25 mouse cellular contexts compared by ENCODE assay signal in genomic region chr11:5851021-5851736, GRCm38 (mm10). TPM values are rescaled to one million over a fixed set of nuclear protein-coding genes. Genes with fewer than 3 reads are reported as not detected.
A peak's percentile ranks its signal among the peaks of the same experiment; 100 is the strongest.
DNase-seq lines count a peak whose midpoint lies in the region; ATAC-seq and TF ChIP-seq lines count a peak whose summit lies in the region.
"Had no signal": no experiment of that assay in that cellular context is flagged by ENCODE, and none has a peak within 500 bp of the region (broad histone marks: within the 10 kb centered on the region; RNA-seq: fewer than 3 reads in every experiment).

No protein-coding gene starts in this region.

- 0 out of 2 replicates have a peak, but pooled peaks have one; percentile 10 for ATAC-seq in heart, embryonic 12.5 days (ENCODE audit: insufficient number of reproducible peaks, low FRiP score)
- no peak for ATAC-seq in limb, embryonic 14.5 days (ENCODE audit: low FRiP score, low read depth)
- ATAC-seq: forebrain, embryonic 13.5 days; intestine, embryonic 15.5 days had no signal

- H3ac ChIP-seq in myocyte (ENCODE audit: control insufficient read depth, insufficient read length): no peak overlapping the region

- H3K4me1 ChIP-seq in heart, embryonic 12.5 days (replicated peaks): peaks cover 48% of the 10 kb centered on the region
- H3K4me1 ChIP-seq in limb, embryonic 14.5 days (ENCODE audit: control insufficient read depth, insufficient read depth, low read length): peaks cover 23% of the 10 kb centered on the region
- H3K4me1 ChIP-seq in limb, embryonic 10.5 days: peaks cover 10% of the 10 kb centered on the region

- no peak overlapping the region for H3K4me3 ChIP-seq in heart, embryonic 12.5 days
- no peak overlapping the region for H3K4me3 ChIP-seq in limb, embryonic 14.5 days (replicated peaks; ENCODE audit: low read length)
- H3K4me3 ChIP-seq in limb, embryonic 10.5 days: no peak overlapping the region
- H3K4me3 ChIP-seq in myocyte: no peak overlapping the region
- H3K4me3 ChIP-seq: embryonic facial prominence, embryonic 15.5 days; forebrain, embryonic 13.5 days; hindbrain, embryonic 13.5 days; intestine, embryonic 15.5 days had no signal

- TF ChIP-seq POLR2A in limb, embryonic 14.5 days (IDR thresholded peaks at IDR 0.05; ENCODE audit: borderline replicate concordance, extremely low read depth, insufficient read depth, insufficient read length): no peak
- TF ChIP-seq POLR2A in myocyte (IDR thresholded peaks at IDR 0.05; ENCODE audit: insufficient read length, low read depth): no peak

- H3K36me3 ChIP-seq in heart, embryonic 12.5 days: no peaks in the 10 kb centered on the region
- no peaks in the 10 kb centered on the region for H3K36me3 ChIP-seq in limb, embryonic 14.5 days (ENCODE audit: control insufficient read depth, insufficient read depth, low read length)
- H3K36me3 ChIP-seq in limb, embryonic 10.5 days: no peaks in the 10 kb centered on the region
- no peaks in the 10 kb centered on the region for H3K36me3 ChIP-seq in myocyte (ENCODE audit: control insufficient read depth, insufficient read depth)
- H3K36me3 ChIP-seq: embryonic facial prominence, embryonic 15.5 days; hindbrain, embryonic 13.5 days; intestine, embryonic 15.5 days had no signal

- 44% methylated on average over 4 of the region's 4 CpGs for WGBS in heart, embryonic 12.5 days
- WGBS in limb, embryonic 14.5 days: 64% methylated on average over 4 of the region's 4 CpGs
- WGBS in limb, embryonic 10.5 days: 82% methylated on average over 4 of the region's 4 CpGs

- peak overlapping the region; percentile 34; the same call in 1 of the 2 replicates for H3K27ac ChIP-seq in heart, embryonic 12.5 days (ENCODE audit: poor library complexity, severe bottlenecking)
- 0 out of 2 replicates have a peak overlapping the region, but pooled peaks have one; percentile 1 for H3K27ac ChIP-seq in limb, embryonic 14.5 days (replicated peaks; ENCODE audit: low read depth, low read length)
- H3K27ac ChIP-seq in limb, embryonic 10.5 days: no peak overlapping the region
- H3K27ac ChIP-seq: forebrain, embryonic 13.5 days; hindbrain, embryonic 13.5 days; intestine, embryonic 15.5 days; kidney, postnatal 0 days; stomach, postnatal 0 days had no signal

- H3K79me2 ChIP-seq in myocyte (ENCODE audit: control insufficient read depth, insufficient read depth): no peaks in the 10 kb centered on the region

- H3K9me3 ChIP-seq in heart, embryonic 12.5 days (replicated peaks): peaks cover 8% of the 10 kb centered on the region; the same call in 1 of the 2 replicates
- no peaks in the 10 kb centered on the region for H3K9me3 ChIP-seq in limb, embryonic 14.5 days (ENCODE audit: control insufficient read depth, low read length)
- H3K9me3 ChIP-seq in limb, embryonic 10.5 days (replicated peaks): no peaks in the 10 kb centered on the region
- H3K9me3 ChIP-seq: embryonic facial prominence, embryonic 15.5 days; forebrain, embryonic 13.5 days; hindbrain, embryonic 13.5 days; intestine, embryonic 15.5 days had no signal

- no peak for DNase-seq in heart, postnatal 14 days
- DNase-seq in limb, embryonic 14.5 days (ENCODE audit: low spot score): no peak
- DNase-seq in limb, embryonic 10.5 days (ENCODE audit: low spot score): no peak
- DNase-seq in thymus, postnatal 36 days: peak; percentile 37 to 66
- no peak for DNase-seq in layer of hippocampus, postnatal 36 days
- DNase-seq in spleen, postnatal 10 days (ENCODE audit: low spot score in 2 of 2): no peak
- DNase-seq: adrenal gland, postnatal 36 days; B cell, adult 2 months; cerebellum, adult 9-10 months; gastrocnemius, postnatal 36 days; layer of hippocampus, adult 9-11 months; liver; lung, adult 2 months; lung, postnatal 36 days; right cerebral cortex, postnatal 14 days had no signal

- no peak overlapping the region for H3K4me2 ChIP-seq in heart, embryonic 12.5 days
- H3K4me2 ChIP-seq in limb, embryonic 14.5 days (replicated peaks; ENCODE audit: low read depth, low read length, severe bottlenecking): no peak overlapping the region
- peak overlapping the region; percentile 56 for H3K4me2 ChIP-seq in myocyte (ENCODE audit: low read depth)
- H3K4me2 ChIP-seq: embryonic facial prominence, embryonic 15.5 days; forebrain, embryonic 13.5 days; hindbrain, embryonic 13.5 days; intestine, embryonic 15.5 days had no signal

- intact Hi-C loops in heart, postnatal 14 days (cut with DNase I): no loop called here

- no peaks in the 10 kb centered on the region for H3K27me3 ChIP-seq in heart, embryonic 12.5 days (replicated peaks)
- no peaks in the 10 kb centered on the region for H3K27me3 ChIP-seq in limb, embryonic 14.5 days (ENCODE audit: control insufficient read depth, insufficient read depth, low read length)
- H3K27me3 ChIP-seq in limb, embryonic 10.5 days (ENCODE audit: low read depth, poor library complexity, severe bottlenecking): no peaks in the 10 kb centered on the region
- no peaks in the 10 kb centered on the region for H3K27me3 ChIP-seq in myocyte (ENCODE audit: control insufficient read depth, insufficient read depth, insufficient read length)
- H3K27me3 ChIP-seq: embryonic facial prominence, embryonic 15.5 days; forebrain, embryonic 13.5 days; hindbrain, embryonic 13.5 days; intestine, embryonic 15.5 days had no signal

- no peak overlapping the region for H3K9ac ChIP-seq in heart, embryonic 12.5 days
- H3K9ac ChIP-seq in limb, embryonic 14.5 days (ENCODE audit: low read depth, low read length, severe bottlenecking): no peak overlapping the region
- H3K9ac ChIP-seq: embryonic facial prominence, embryonic 15.5 days; forebrain, embryonic 13.5 days; hindbrain, embryonic 13.5 days; intestine, embryonic 15.5 days had no signal

TF ChIP-seq in myocyte, 11 proteins besides CTCF, POLR2A, EP300 and RAD21:
- peak in 1 of 3 experiments; percentile 26 for TF ChIP-seq MYOD1 (IDR thresholded peaks at IDR 0.05; ENCODE audit: control insufficient read depth in 1 of 3, insufficient read length in 2 of 3, low read depth in 2 of 3)
- TF ChIP-seq TCF3 (IDR thresholded peaks at IDR 0.05; ENCODE audit: insufficient read length, low read depth): no peak

RNA-seq across cellular contexts. Expression of gene Aebp1, which starts 10.6 kb away (rescaled TPM):
- 31.8 and 34.7 TPM in 2 replicates for polyA plus RNA-seq in heart, embryonic 12.5 days (2016; fragmentation: Nextera tagmentation; extraction: Ambion mirVana)
- 10 to 100 TPM; 27.1 to 32.5 TPM for total RNA-seq in heart, postnatal 14 days (2021)
- 60.6 and 70.9 TPM in 2 replicates for polyA plus RNA-seq in limb, embryonic 14.5 days (2012; rRNA removed)
- 51.7 and 53.7 TPM in 2 replicates for polyA plus RNA-seq in limb, embryonic 14.5 days (2014; fragmentation: Nextera tagmentation; extraction: Ambion mirVana)
- polyA plus RNA-seq in limb, embryonic 10.5 days (2016; fragmentation: Nextera tagmentation; extraction: Ambion mirVana): 8.2 TPM in 2 replicates
- polyA plus RNA-seq in myocyte (2012; fragmentation: generic; extraction: Trizol): 103 TPM
- 1 to 10 TPM; 4.8 to 8.3 TPM for total RNA-seq in layer of hippocampus, postnatal 36 days (2021)

RNA-seq across cellular contexts. Expression of gene Polm, which starts 13.4 kb away (rescaled TPM):
- 8.4 and 9.0 TPM in 2 replicates for polyA plus RNA-seq in heart, embryonic 12.5 days (2016; fragmentation: Nextera tagmentation; extraction: Ambion mirVana)
- total RNA-seq in heart, postnatal 14 days (2021): 1 to 10 TPM; 4.2 to 5.0 TPM
- polyA plus RNA-seq in limb, embryonic 14.5 days (2012; rRNA removed): 29.5 and 40.8 TPM in 2 replicates
- 10.6 and 11.1 TPM in 2 replicates for polyA plus RNA-seq in limb, embryonic 14.5 days (2014; fragmentation: Nextera tagmentation; extraction: Ambion mirVana)
- polyA plus RNA-seq in limb, embryonic 10.5 days (2016; fragmentation: Nextera tagmentation; extraction: Ambion mirVana): 7.1 and 10.3 TPM in 2 replicates
- polyA plus RNA-seq in myocyte (2012; fragmentation: generic; extraction: Trizol): 4.3 TPM
- total RNA-seq in layer of hippocampus, postnatal 36 days (2021): 10 to 100 TPM; 12.1 to 14.0 TPM

RNA-seq across cellular contexts. Expression of gene Pold2, which starts 26.9 kb away (rescaled TPM):
- polyA plus RNA-seq in heart, embryonic 12.5 days (2016; fragmentation: Nextera tagmentation; extraction: Ambion mirVana): 102 and 106 TPM in 2 replicates
- total RNA-seq in heart, postnatal 14 days (2021): 10 to 100 TPM; 31.0 to 33.0 TPM
- polyA plus RNA-seq in limb, embryonic 14.5 days (2012; rRNA removed): 158 and 206 TPM in 2 replicates
- 95.7 and 95.8 TPM in 2 replicates for polyA plus RNA-seq in limb, embryonic 14.5 days (2014; fragmentation: Nextera tagmentation; extraction: Ambion mirVana)
- polyA plus RNA-seq in limb, embryonic 10.5 days (2016; fragmentation: Nextera tagmentation; extraction: Ambion mirVana): 165 and 175 TPM in 2 replicates
- polyA plus RNA-seq in myocyte (2012; fragmentation: generic; extraction: Trizol): 101 TPM
- 10 to 100 TPM; 23.5 to 25.2 TPM for total RNA-seq in layer of hippocampus, postnatal 36 days (2021)

RNA-seq across cellular contexts. Expression of gene Myl7, which starts 47.4 kb away (rescaled TPM):
- polyA plus RNA-seq in heart, embryonic 12.5 days (2016; fragmentation: Nextera tagmentation; extraction: Ambion mirVana): 5,530 and 5,941 TPM in 2 replicates
- total RNA-seq in heart, postnatal 14 days (2021): 100 to 1,000 TPM; 304 to 849 TPM
- 0.19 and 0.36 TPM in 2 replicates for polyA plus RNA-seq in limb, embryonic 14.5 days (2012; rRNA removed)
- 0.92 and 1.00 TPM in 2 replicates for polyA plus RNA-seq in limb, embryonic 14.5 days (2014; fragmentation: Nextera tagmentation; extraction: Ambion mirVana)
- polyA plus RNA-seq in limb, embryonic 10.5 days (2016; fragmentation: Nextera tagmentation; extraction: Ambion mirVana): 6.8 and 8.0 TPM in 2 replicates
- not detected for polyA plus RNA-seq in myocyte (2012; fragmentation: generic; extraction: Trizol)
- not detected for total RNA-seq in layer of hippocampus, postnatal 36 days (2021)
- total RNA-seq: adrenal gland, postnatal 36 days; gastrocnemius, postnatal 36 days had no signal
- polyA plus RNA-seq: cortical plate, adult 2 months; forebrain, embryonic 13.5 days; neural tube, embryonic 14.5 days had no signal

RNA-seq across cellular contexts. Expression of gene Pgam2, which starts 47.6 kb away (rescaled TPM):
- polyA plus RNA-seq in heart, embryonic 12.5 days (2016; fragmentation: Nextera tagmentation; extraction: Ambion mirVana): 738 and 761 TPM in 2 replicates
- 100 to 1,000 TPM; 796 to 815 TPM for total RNA-seq in heart, postnatal 14 days (2021)
- 46.8 and 55.3 TPM in 2 replicates for polyA plus RNA-seq in limb, embryonic 14.5 days (2012; rRNA removed)
- 64.4 and 88.3 TPM in 2 replicates for polyA plus RNA-seq in limb, embryonic 14.5 days (2014; fragmentation: Nextera tagmentation; extraction: Ambion mirVana)
- 4.1 and 9.6 TPM in 2 replicates for polyA plus RNA-seq in limb, embryonic 10.5 days (2016; fragmentation: Nextera tagmentation; extraction: Ambion mirVana)
- polyA plus RNA-seq in myocyte (2012; fragmentation: generic; extraction: Trizol): 349 TPM
- 10 to 100 TPM; 14.4 to 14.8 TPM for total RNA-seq in layer of hippocampus, postnatal 36 days (2021)
- total RNA-seq: adrenal gland, postnatal 36 days had no signal

Comparison
In these comparisons a context has a peak if more than half of its experiments do, and no peak if none do; other contexts are left out.
1. DNase-seq: peak in thymus, postnatal 36 days (2 of 2); none in heart, postnatal 14 days (0 of 2), limb, embryonic 14.5 days (single experiment), limb, embryonic 10.5 days (single experiment), layer of hippocampus, postnatal 36 days (0 of 2) and spleen, postnatal 10 days (0 of 2).